Mouse (Mus musculus): ENCODE measurements around the gene Kif5c.

The Kif5c gene

GRCm38 (mm10) chr2:49748628-49749342 is 129.7 kb downstream of the Kif5c start:
- peak; percentile 71 for DNase-seq

DNA sequence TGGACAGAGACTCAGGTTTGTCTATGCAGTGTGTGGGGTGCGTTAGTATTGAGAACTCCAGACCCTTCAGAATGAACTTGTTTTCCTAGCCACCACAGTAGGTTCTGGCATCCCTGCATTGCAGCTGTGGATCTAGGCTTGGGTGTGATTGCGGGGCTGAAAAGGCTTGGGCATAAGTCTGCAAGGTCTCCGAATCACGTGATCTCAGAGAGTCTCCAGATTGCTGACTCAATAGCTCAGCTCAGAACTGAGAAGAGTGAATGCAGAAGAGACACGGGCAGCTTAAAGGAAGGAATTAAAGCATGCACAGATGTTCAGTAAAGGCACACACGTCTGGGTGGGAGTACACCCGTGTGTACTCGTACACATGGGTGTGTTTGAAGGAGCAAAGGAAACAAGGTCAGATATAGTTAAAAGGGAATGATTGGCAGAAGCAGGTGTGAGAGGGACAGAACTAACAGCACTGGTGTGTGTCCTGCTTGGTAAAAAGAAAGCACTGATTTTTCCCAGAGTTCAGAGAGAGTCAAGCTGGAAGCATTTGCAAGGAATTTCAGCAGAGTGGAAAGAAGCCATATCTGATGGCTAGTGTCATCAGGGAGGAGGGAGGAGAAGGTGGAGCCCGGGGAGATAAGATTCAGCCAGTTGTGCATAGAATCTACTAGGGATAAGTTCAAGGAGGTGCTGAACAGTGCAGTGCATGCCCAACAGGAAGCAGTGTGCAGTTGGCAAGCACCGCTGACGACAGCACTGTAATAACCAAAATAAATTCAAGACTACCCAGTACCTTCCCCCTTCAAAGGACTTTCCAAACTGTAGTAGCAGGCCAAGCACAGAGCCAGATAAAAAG is 130.9 kb downstream of the Kif5c start:
- no peak for DNase-seq

DNA sequence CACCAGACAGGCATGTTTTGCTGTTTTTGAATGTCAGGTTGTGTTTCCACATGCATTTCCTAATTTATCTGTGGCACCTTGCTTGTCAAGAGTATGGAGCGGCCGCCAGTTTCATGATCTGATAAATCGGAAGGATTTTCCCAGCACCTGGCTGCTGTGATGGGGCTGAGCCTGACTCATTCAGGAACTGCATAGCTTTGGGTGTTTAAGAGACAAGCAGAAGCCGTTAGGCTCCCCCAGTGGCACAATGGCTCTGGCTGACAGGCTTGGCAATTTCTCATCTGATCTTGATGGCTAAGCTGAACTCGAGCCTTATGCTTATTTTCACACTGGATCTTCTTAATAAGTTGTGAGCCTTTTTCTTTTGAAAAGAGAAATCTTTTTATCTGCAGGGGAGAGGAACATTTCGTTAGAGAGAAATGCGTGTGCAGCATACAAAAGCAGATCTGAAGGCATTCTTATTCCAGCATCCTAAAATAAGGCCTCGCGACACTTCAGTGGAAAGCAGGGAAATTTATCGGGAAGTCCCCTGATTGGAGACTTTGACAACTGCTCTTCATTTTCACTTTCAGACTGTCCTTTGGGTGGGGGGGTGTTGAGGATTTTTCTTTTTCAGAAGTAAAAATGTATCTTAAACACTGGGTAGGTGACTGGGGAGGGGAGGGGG is 132.6 kb downstream of the Kif5c start:
- no peak for DNase-seq

- DNase-seq: no peak
Observed at GRCm38 (mm10) chr2:49752211-49752607, 133.1 kb downstream of the Kif5c start.

DNA sequence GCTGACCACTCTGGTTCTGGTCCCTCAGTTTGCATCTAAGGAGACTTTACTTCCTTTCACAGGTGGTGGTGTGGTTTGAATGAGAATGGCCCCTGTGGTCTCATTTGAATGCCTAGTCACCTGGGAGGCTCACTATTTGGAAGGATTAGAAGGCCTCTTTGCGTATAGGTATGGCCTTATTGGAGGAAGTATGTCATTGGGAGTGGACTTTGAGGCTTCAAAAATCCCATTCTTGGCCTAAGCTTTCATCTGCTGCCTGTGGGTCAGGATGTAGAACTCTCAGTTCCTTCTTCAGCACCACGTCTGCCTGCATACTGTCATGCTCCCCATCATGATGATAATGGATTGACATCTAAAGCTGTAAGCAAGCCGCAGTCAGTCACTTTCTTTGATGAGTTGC is 134.0 kb downstream of the Kif5c start:
- no peak for DNase-seq

GRCm38 (mm10) chr2:49755054-49755453 is 136.0 kb downstream of the Kif5c start:
- no peak for DNase-seq

DNA sequence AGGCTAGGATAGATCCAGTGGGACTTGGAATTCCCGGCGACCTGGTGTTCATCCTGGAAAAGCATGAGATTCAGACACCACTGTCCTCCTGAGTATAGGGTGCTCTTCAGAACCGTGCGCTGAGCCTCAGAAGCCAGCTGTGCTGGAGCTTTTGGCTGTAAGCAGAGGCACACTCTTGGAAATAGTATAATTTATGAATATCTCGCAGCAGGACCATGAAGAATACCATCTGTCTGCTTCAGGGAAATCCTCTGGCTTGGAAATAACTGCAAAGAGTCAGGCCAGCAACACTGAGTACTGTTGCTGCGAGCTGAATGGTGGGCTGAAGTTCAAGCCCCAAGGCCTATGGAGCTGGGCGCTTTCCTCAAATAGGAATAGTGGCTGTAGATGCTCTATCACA is 138.5 kb downstream of the Kif5c start:
- DNase-seq: no peak

DNA sequence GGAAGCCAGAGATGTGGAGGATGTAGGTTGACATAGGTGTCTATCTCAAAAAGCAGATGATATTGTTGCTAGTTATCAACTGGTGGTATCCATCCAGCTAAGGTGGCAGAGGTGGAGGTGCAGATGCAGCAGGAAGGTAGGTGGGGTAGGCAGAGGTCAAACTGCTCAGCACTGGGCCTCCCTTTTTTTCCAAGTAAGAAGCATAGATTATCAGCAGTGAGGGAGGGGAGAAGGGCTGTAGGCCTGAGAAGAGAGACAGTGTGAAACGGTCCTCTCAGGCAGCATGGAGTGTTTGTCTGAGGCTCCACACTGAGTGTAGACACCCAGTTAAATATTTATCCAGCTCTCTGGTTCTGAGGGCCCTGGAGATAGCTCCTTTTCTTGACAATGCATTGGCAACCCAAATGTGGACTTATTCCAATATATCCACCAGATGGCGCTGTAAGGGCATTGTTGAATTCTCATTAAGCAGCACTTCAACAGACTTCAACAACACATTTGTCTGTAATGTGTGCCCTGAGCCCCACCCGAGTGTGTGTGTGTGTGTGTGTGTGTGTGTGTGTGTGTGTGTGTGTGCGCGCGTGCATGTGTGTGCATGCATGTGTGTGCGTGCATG is 145.3 kb downstream of the Kif5c start:
- DNase-seq: no peak

DNA sequence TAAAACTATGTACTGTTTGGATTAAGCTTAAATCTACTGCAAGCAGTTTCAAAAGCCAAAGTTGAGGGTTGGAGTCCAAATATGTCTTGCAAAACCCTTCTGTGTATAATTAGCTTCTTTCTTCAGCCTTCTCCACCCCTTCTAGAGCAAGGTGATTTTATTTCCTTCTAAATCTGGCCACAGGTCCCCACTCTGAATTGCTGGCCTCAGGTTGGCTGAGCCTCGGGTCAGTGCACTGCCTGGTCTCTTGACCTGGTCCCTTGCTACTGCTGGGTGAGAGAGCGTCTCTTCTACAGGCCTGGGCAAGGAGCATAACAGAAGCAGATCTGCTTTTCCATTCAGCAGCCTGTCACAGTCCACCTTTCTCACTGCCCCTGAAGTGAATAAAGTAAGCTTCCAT is 149.8 kb downstream of the Kif5c start:
- DNase-seq: no peak

DNA sequence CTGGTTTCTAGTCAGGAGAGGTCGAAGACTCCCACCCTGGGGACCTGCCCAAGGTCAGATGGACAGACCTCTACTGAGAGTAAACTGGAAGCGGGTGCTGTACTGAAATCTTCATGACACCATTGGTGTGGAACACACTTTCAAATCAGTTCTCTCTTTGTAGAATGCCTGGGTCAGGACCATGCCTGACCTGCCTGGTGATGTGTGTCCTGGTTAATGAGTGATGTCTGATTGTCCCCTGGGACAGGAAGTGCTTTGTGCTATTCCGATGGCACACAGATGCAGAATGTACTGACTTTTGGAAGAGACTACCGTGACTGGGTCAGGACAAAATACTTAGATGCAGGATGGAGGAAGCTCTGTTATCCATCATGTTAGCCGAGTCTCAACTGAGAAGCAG is 151.3 kb downstream of the Kif5c start:
- DNase-seq: no peak

GRCm38 (mm10) chr2:49771172-49771571 is 152.1 kb downstream of the Kif5c start:
- DNase-seq: no peak

GRCm38 (mm10) chr2:49773194-49773931 is 154.3 kb downstream of the Kif5c start:
- no peak for DNase-seq

DNA sequence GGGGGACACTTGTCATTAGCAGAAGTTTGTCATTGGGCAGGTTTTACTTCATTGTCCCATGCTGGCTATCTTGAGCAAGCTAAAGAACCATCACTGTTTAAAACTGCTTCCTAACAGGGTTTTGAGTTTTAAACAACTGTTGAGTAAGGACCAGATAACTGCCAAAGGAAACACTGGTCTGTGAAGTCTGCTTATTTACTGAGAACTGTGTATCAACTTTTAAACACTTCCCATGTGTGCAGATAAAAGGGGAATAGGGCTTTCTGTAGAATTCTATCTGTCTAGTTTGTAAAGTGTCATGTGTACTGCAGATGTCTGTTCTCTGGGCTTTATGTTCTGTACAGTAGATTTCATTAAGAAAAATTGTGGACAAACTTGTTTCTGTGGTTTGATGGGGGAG is 155.1 kb downstream of the Kif5c start:
- DNase-seq: no peak

GRCm38 (mm10) chr2:49775187-49775586 is 156.1 kb downstream of the Kif5c start:
- DNase-seq: no peak

GRCm38 (mm10) chr2:49775735-49776134 is 156.6 kb downstream of the Kif5c start:
- no peak for DNase-seq

- DNase-seq: no peak
Observed at GRCm38 (mm10) chr2:49776407-49776806, 157.3 kb downstream of the Kif5c start.

GRCm38 (mm10) chr2:49787376-49788050 is 168.4 kb downstream of the Kif5c start, which contains the start of gene Lypd6b:
Lypd6b (plus strand) TSS chr2:49787688.
- DNase-seq: no peak

DNA sequence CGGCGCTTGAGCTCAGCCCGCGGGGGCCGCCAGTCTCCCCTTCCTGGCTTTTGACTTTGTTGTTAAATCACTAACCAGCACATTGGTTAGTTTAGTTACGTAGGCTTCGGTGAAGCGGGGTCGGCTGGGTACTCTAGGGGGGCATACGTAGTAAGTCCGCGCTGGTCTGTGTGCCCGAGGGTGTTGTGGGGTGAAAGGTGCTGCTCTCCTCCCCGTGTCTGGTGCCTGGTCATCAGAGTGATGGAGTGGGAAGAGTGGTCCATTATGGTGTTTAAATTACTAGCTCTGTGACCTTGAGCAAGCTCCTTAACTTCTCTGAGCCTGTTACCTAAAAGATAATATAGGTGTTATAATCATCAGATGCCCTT is 168.9 kb downstream of the Kif5c start:
- no peak for DNase-seq

DNA sequence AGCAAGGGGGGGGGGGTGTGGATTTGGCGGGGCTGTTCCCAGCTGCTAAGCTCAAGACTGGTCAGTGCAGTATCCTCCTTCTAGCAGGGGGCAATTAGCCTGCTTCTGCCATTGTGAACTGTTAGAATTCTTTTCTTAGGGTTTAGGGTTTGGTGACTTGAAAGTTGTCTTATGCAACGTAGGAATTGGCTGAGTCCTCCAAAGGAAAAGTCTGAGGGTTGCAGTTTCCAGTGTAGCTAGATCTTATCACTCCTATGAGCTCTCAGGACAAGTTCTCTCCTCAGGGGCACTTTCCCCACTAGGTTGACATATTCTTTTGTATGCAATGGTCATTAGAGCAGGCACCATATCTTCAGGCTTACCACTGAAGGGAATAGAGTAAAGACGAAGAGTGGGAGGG is 169.5 kb downstream of the Kif5c start:
- DNase-seq: no peak

DNA sequence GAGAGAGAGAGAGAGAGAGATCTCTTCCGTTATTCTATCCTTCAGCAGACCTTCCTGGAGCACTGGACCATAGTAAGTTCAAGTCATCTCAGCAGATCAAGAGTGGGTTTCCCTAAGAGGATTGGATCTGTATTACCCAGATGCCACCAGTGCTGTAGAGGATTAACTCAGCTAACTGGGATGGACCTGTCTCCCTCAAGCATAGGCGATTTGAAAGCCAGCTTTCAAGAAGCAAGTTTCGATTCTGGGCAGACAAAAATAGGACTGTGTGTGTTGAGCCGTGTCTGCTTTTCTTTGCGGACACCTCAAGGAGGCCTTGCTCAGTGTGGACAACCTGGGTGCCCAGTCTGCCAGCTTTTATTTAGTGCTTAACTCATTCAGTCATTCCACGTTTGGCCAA is 170.0 kb downstream of the Kif5c start:
- DNase-seq: no peak

DNA sequence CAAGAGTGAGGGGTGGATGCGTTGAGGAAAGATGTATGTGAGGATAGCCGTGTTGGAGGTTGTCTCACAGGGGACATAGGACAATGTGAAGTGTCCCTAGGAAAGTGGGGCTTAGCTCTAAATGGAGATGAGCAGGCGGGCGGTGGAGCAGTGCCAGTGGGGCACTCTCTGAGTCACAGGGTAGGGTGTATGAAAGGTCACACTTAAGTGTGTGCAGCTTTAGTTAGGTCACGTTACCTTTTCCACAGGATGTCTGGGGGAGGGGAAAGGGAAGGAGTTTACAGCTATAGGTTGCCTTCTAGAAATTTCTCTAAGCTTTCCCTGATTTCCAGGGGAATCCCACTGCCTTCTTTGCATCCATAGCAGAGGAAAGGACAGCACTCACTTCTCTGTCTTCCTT is 170.4 kb downstream of the Kif5c start:
- DNase-seq: no peak
